Mouse (Mus musculus): ENCODE results near the gene Kcnd3.

Kcnd3 gene

GRCm38 (mm10) chr3:105521639-105522038 lies 69.5 kb downstream of the Kcnd3 start:
- DNase-seq (ENCODE audit: low read depth): no peak

- DNase-seq (ENCODE audit: low read depth): no peak
These were observed 76.7 kb downstream of the Kcnd3 start for GRCm38 (mm10) chr3:105528860-105529259.

- DNase-seq (ENCODE audit: low read depth): no peak
These were observed 77.6 kb downstream of the Kcnd3 start for GRCm38 (mm10) chr3:105529700-105530099.

GRCm38 (mm10) chr3:105530363-105531130 lies 78.4 kb downstream of the Kcnd3 start:
- no peak for DNase-seq (ENCODE audit: low read depth)

- DNase-seq (ENCODE audit: low read depth): no peak
These were observed 86.3 kb downstream of the Kcnd3 start for GRCm38 (mm10) chr3:105538406-105538805.

- no peak for DNase-seq (ENCODE audit: low read depth)
These were observed 86.9 kb downstream of the Kcnd3 start for GRCm38 (mm10) chr3:105538819-105539607.

GRCm38 (mm10) chr3:105542741-105543140 lies 90.6 kb downstream of the Kcnd3 start:
- DNase-seq (ENCODE audit: low read depth): no peak

- no peak for DNase-seq (ENCODE audit: low read depth)
These were observed 92.0 kb downstream of the Kcnd3 start for GRCm38 (mm10) chr3:105544106-105544505.

- DNase-seq (ENCODE audit: low read depth): no peak
These were observed 94.5 kb downstream of the Kcnd3 start for GRCm38 (mm10) chr3:105546611-105547071.

GRCm38 (mm10) chr3:105548074-105548771 lies 96.1 kb downstream of the Kcnd3 start:
- DNase-seq (ENCODE audit: low read depth): no peak

- DNase-seq (ENCODE audit: low read depth): no peak
These were observed 107.3 kb downstream of the Kcnd3 start for GRCm38 (mm10) chr3:105559456-105559855.

GRCm38 (mm10) chr3:105566973-105567372 lies 114.8 kb downstream of the Kcnd3 start:
- no peak for DNase-seq (ENCODE audit: low read depth)

GRCm38 (mm10) chr3:105567472-105567871 lies 115.3 kb downstream of the Kcnd3 start:
- no peak for DNase-seq (ENCODE audit: low read depth)

- no peak for DNase-seq (ENCODE audit: low read depth)
These were observed 116.3 kb downstream of the Kcnd3 start for GRCm38 (mm10) chr3:105568403-105568802.

GRCm38 (mm10) chr3:105568851-105569250 lies 116.7 kb downstream of the Kcnd3 start:
- no peak for DNase-seq (ENCODE audit: low read depth)

- no peak for DNase-seq (ENCODE audit: low read depth)
These were observed 117.2 kb downstream of the Kcnd3 start for GRCm38 (mm10) chr3:105569310-105569752.

GRCm38 (mm10) chr3:105569950-105570349 lies 117.8 kb downstream of the Kcnd3 start:
- no peak for DNase-seq (ENCODE audit: low read depth)

- DNase-seq (ENCODE audit: low read depth): no peak
These were observed 118.7 kb downstream of the Kcnd3 start for GRCm38 (mm10) chr3:105570818-105571217.

- DNase-seq (ENCODE audit: low read depth): no peak
These were observed 119.8 kb downstream of the Kcnd3 start for GRCm38 (mm10) chr3:105571944-105572343.

GRCm38 (mm10) chr3:105573156-105573555 lies 121.0 kb downstream of the Kcnd3 start:
- no peak for DNase-seq (ENCODE audit: low read depth)

- no peak for DNase-seq (ENCODE audit: low read depth)
These were observed 126.2 kb downstream of the Kcnd3 start for GRCm38 (mm10) chr3:105578320-105578719.

- DNase-seq (ENCODE audit: low read depth): no peak
These were observed 129.0 kb downstream of the Kcnd3 start for GRCm38 (mm10) chr3:105581119-105581518.

Data from induced T-regulatory cell, adult 2 months (primary cell).